Mouse (Mus musculus) liver, embryonic 16.5 days (tissue): Measurements from ENCODE around the gene Marc2. TPM values are rescaled to one million over a fixed set of nuclear protein-coding genes. Genes with fewer than 3 reads are reported as not detected.
A peak's percentile ranks its signal among the peaks of the same experiment; 100 is the strongest.

Source experiments
- ATAC-seq: fragments of 200-750 bp; cut with Nextera tagmentation; 2 replicates; pipeline ENCODE4 v1.8.0; 2017; ENCODE audit warnings: low read depth, mild to moderate bottlenecking, moderate number of reproducible peaks, moderate library complexity
- H3K27ac ChIP-seq: fragments of 300-500 bp; sonication (generic); 2 replicates; pipeline ENCODE4 v1.5.1; 2014; ENCODE audit warnings: mild to moderate bottlenecking, low read length
- H3K27me3 ChIP-seq: fragments of 300-500 bp; sonication (generic); 2 replicates; pipeline ENCODE4 v1.6.1; 2014; ENCODE audit warnings: low read depth, low read length, mixed read lengths; ENCODE audit not compliant: control insufficient read depth, insufficient read depth
- H3K36me3 ChIP-seq: fragments of 300-500 bp; sonication (generic); 2 replicates; pipeline ENCODE4 v1.6.1; 2014; ENCODE audit warnings: mild to moderate bottlenecking; ENCODE audit not compliant: control insufficient read depth, insufficient read depth
- H3K4me1 ChIP-seq: fragments of 300-500 bp; sonication (generic); 2 replicates; pipeline ENCODE4 v1.6.1; 2014; ENCODE audit warnings: low read depth, low read length, mixed read lengths; ENCODE audit not compliant: control insufficient read depth
- H3K4me2 ChIP-seq: fragments of 300-500 bp; sonication (generic); 2 replicates; pipeline ENCODE4 v1.6.1; 2014; ENCODE audit warnings: low read depth, low read length, mixed read lengths
- H3K4me3 ChIP-seq: fragments of 300-500 bp; sonication (generic); 2 replicates; pipeline ENCODE4 v1.5.1; 2014; ENCODE audit warnings: low read depth, mild to moderate bottlenecking, low read length
- H3K9ac ChIP-seq: fragments of 300-500 bp; sonication (generic); 2 replicates; pipeline ENCODE4 v1.6.1; 2014; ENCODE audit warnings: low read depth, low read length
- H3K9me3 ChIP-seq: fragments of 300-500 bp; sonication (generic); replicated peaks from 2 replicates; pipeline ENCODE4 v1.6.1; 2016; ENCODE audit warnings: low read length; ENCODE audit not compliant: control insufficient read depth
- WGBS: fragments of 180-500 bp; shearing (Covaris S2); extraction: QIAGEN DNeasy Blood & Tissue Kit; methylation state at CpG from one replicate; pipeline ENCODE4 v1.1.7; 2014; ENCODE audit not compliant: insufficient replicate concordance; 5-methylcytosine and 5-hydroxymethylcytosine counted together
- polyA plus RNA-seq: library from polyadenylated mRNA; unstranded; fragments of >200 nt; fragmentation: Nextera tagmentation; extraction: Ambion mirVana; gene quantifications from 2 replicates; pipeline ENCODE4 v1.2.1, GENCODE M21; 2015

Gene Marc2
- polyA plus RNA-seq, 1 experiment from 2014 or later: 222 TPM

GRCm38 (mm10) chr1:184808418-184809012 is 37.7 kb downstream of the Marc2 start:
- ATAC-seq: no peak
- no peaks in the 10 kb centered on the region for H3K9me3 ChIP-seq
- peak overlapping the region; percentile 78 for H3K27ac ChIP-seq
- H3K4me2 ChIP-seq: peak overlapping the region; percentile 40
- H3K4me3 ChIP-seq: no peak overlapping the region
- H3K36me3 ChIP-seq: peaks cover 2% of the 10 kb centered on the region; the same call in 1 of the 2 replicates
- H3K4me1 ChIP-seq: peaks cover 11% of the 10 kb centered on the region
- WGBS: 62% methylated on average over 17 of the region's 17 CpGs
- H3K27me3 ChIP-seq: peaks cover 6% of the 10 kb centered on the region; the same call in 1 of the 2 replicates
- H3K9ac ChIP-seq: no peak overlapping the region

GRCm38 (mm10) chr1:184807627-184808417 is 38.4 kb downstream of the Marc2 start:
- H3K9ac ChIP-seq: no peak overlapping the region
- no peak overlapping the region for H3K4me3 ChIP-seq
- no peaks in the 10 kb centered on the region; the same call in 1 of the 2 replicates for H3K36me3 ChIP-seq
- H3K9me3 ChIP-seq: no peaks in the 10 kb centered on the region
- 29% methylated on average over 15 of the region's 15 CpGs for WGBS
- no peak for ATAC-seq
- peaks cover 6% of the 10 kb centered on the region; the same call in 1 of the 2 replicates for H3K27me3 ChIP-seq
- peak overlapping the region; percentile 40 for H3K4me2 ChIP-seq
- H3K27ac ChIP-seq: peak overlapping the region; percentile 78
- peaks cover 11% of the 10 kb centered on the region for H3K4me1 ChIP-seq

GRCm38 (mm10) chr1:184807123-184807522 is 39.1 kb downstream of the Marc2 start:
- no peak overlapping the region for H3K9ac ChIP-seq
- ATAC-seq: no peak
- H3K36me3 ChIP-seq: no peaks in the 10 kb centered on the region; the same call in 1 of the 2 replicates
- H3K4me2 ChIP-seq: no peak overlapping the region
- no peak overlapping the region for H3K4me3 ChIP-seq
- H3K4me1 ChIP-seq: peaks cover 11% of the 10 kb centered on the region
- no peaks in the 10 kb centered on the region for H3K9me3 ChIP-seq
- H3K27me3 ChIP-seq: peaks cover 6% of the 10 kb centered on the region; the same call in 1 of the 2 replicates
- H3K27ac ChIP-seq: 0 out of 2 replicates have a peak overlapping the region, but pooled peaks have one; percentile 10
- WGBS: 36% methylated on average over 7 of the region's 7 CpGs

GRCm38 (mm10) chr1:184805749-184806148 is 40.5 kb downstream of the Marc2 start:
- no peak for ATAC-seq
- WGBS: 69% methylated on average over 4 of the region's 4 CpGs
- no peaks in the 10 kb centered on the region for H3K9me3 ChIP-seq
- H3K4me3 ChIP-seq: no peak overlapping the region
- H3K36me3 ChIP-seq: peaks cover 9% of the 10 kb centered on the region
- H3K4me2 ChIP-seq: no peak overlapping the region
- H3K4me1 ChIP-seq: peaks cover 11% of the 10 kb centered on the region
- H3K27me3 ChIP-seq: peaks cover 3% of the 10 kb centered on the region; the same call in 1 of the 2 replicates
- H3K27ac ChIP-seq: no peak overlapping the region
- H3K9ac ChIP-seq: no peak overlapping the region

GRCm38 (mm10) chr1:184793163-184793876 is 52.9 kb downstream of the Marc2 start:
- H3K27ac ChIP-seq: no peak overlapping the region

GRCm38 (mm10) chr1:184791109-184791508 is 55.1 kb downstream of the Marc2 start:
- no peak for ATAC-seq
- H3K36me3 ChIP-seq: no peaks in the 10 kb centered on the region; the same call in 1 of the 2 replicates

More at GRCm38 (mm10) chr1:184793163-184793876, 52.9 kb downstream of the Marc2 start:
- 11% methylated on average over 27 of the region's 27 CpGs for WGBS
- no peak overlapping the region for H3K9ac ChIP-seq
- no peaks in the 10 kb centered on the region; the same call in 1 of the 2 replicates for H3K36me3 ChIP-seq
- no peaks in the 10 kb centered on the region for H3K9me3 ChIP-seq
- peak overlapping the region; percentile 14 for H3K4me2 ChIP-seq
- H3K4me3 ChIP-seq: no peak overlapping the region
- H3K4me1 ChIP-seq: no peaks in the 10 kb centered on the region
- ATAC-seq: peak; percentile 43; the same call in 1 of the 2 replicates
- H3K27me3 ChIP-seq: no peaks in the 10 kb centered on the region

GRCm38 (mm10) chr1:184786376-184787151 is 59.7 kb downstream of the Marc2 start:
- Histone ChIP-seq H3K4me1 (no peaks in the 10 kb centered on the region; the same call in 1 of the 2 replicates), H3K27ac (no peak overlapping the region), H3K4me2 (no peak overlapping the region), H3K36me3 (no peaks in the 10 kb centered on the region; the same call in 1 of the 2 replicates), H3K4me3 (no peak overlapping the region), H3K27me3 (no peaks in the 10 kb centered on the region), H3K9me3 (no peaks in the 10 kb centered on the region), H3K9ac (no peak overlapping the region)
- ATAC-seq: peak; percentile 51
- 39% methylated on average over 13 of the region's 13 CpGs for WGBS

More at GRCm38 (mm10) chr1:184791109-184791508, 55.1 kb downstream of the Marc2 start:
- H3K27ac ChIP-seq: no peak overlapping the region
- no peak overlapping the region for H3K9ac ChIP-seq
- no peaks in the 10 kb centered on the region for H3K27me3 ChIP-seq
- 14% methylated on average over 2 of the region's 2 CpGs for WGBS
- no peaks in the 10 kb centered on the region for H3K9me3 ChIP-seq
- H3K4me1 ChIP-seq: no peaks in the 10 kb centered on the region; the same call in 1 of the 2 replicates
- H3K4me2 ChIP-seq: no peak overlapping the region
- H3K4me3 ChIP-seq: no peak overlapping the region

- no peaks in the 10 kb centered on the region; the same call in 1 of the 2 replicates for H3K36me3 ChIP-seq
- no peak overlapping the region for H3K9ac ChIP-seq
- H3K4me2 ChIP-seq: no peak overlapping the region
- no peak for ATAC-seq
- no peak overlapping the region for H3K4me3 ChIP-seq
- no peaks in the 10 kb centered on the region for H3K9me3 ChIP-seq
- WGBS: 35% methylated on average over 4 of the region's 4 CpGs
- no peaks in the 10 kb centered on the region for H3K27me3 ChIP-seq
- peaks cover 2% of the 10 kb centered on the region; the same call in 1 of the 2 replicates for H3K4me1 ChIP-seq
- no peak overlapping the region for H3K27ac ChIP-seq
These were observed 62.6 kb downstream of the Marc2 start for GRCm38 (mm10) chr1:184783641-184784040.
